Mouse (Mus musculus) right cerebral cortex, postnatal 36 days (tissue): Measurements from ENCODE around the gene Dok4.
"Not testable (repeated sequence)": the region's sequence is repeated elsewhere in the genome, so short reads cannot be mapped to it uniquely, and the experiment has no call there.

Experiments used
- DNase-seq, 2 experiments: peaks; one replicate each; pipeline ENCODE4 v3.0.0; 2022; ENCODE audit warnings: low spot score in 2 of 2, mixed read lengths in 1 of 2

Gene Dok4

DNA sequence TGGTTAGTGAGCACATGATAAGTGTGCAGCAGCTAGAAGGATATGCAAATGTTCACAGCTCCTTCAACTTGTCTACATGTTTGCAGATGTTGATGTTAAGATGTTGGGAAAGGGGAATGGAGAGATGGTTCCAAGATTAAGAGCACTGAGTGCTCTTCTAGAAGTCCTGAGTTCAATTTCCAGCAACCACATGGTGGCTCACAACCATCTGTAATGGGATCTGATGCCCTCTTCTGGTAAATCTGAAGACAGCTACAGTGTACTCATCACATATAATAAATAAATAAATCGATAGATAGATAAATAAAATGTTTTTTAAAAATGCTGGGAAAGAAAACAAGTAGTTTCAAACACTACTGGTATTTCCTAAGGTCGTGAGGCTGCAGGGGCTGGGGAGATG, 34.9 kb downstream of the Dok4 start:
- DNase-seq = no peak

DNA sequence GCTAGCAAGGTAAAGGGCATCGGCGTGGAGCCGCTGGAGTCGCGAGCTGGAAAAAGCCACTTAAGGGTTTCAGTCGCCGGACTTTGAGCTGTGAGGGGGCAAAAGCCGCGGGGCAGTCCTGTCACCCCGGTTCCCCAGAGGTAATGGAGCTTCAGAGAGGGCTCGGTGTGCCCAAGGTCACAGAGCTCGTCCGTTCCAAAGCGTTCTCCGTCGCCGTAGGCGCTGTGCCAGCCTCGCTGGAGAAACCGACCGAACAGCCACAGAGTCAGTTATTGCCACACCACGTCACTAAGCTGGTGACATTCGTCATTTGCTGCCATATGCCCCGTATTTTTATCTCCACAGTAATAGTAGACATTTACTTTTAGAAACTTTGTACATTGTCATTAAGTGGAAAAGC, 37.5 kb downstream of the Dok4 start:
- DNase-seq = peak; percentile 66 to 74

DNA sequence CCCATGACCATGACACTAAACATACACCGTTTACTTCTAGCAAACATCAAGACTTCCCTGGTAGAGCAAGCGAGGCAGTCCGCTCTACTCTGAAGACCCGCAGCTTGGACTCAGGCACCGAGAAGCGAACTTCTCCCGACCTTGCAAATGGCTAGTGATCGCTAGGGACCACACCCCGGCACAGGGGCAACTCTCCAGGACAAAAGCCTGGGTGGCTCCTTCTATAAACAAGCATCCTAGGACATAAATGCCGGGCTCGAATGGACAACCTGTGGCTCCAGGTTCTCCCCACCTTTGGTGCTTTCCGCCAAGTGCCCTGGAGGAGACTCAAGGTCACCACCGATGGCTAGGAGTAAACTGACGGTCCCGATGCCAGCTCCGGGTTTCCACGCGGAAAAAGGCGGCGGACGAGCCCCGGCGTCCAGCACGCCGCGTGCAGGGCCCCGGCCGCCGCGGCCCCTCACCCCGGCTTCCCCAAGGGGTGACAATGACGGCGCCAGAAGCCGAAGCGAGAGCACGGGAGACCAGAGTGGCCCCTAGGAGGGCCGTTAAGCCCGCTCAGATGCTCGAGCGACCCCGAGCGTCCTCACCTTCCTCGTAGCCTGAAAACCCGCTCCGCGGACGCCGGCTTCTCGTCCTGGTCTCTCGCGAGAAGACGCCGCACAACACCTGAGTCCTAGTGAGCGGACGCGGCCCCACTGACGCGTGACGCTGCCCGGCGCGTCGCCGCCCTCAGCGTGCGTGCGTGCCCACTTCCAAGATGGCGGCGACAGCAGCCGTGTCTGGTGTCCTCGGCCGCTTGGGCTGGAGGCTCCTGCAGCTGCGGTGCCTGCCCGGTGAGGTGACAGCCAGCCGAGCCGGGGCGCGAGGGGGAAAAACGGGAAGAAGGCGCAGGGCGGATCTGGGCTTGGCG, 38.2 kb downstream of the Dok4 start, which contains the start of the genes Coq9 and Ciapin1:
Gene Coq9 (plus strand): TSS at position 660 of the 913 bp plus-strand sequence.
Gene Ciapin1 (minus strand): TSS at position 697 of the 913 bp plus-strand sequence.
- peak; percentile 94 to 95 for DNase-seq

DNA sequence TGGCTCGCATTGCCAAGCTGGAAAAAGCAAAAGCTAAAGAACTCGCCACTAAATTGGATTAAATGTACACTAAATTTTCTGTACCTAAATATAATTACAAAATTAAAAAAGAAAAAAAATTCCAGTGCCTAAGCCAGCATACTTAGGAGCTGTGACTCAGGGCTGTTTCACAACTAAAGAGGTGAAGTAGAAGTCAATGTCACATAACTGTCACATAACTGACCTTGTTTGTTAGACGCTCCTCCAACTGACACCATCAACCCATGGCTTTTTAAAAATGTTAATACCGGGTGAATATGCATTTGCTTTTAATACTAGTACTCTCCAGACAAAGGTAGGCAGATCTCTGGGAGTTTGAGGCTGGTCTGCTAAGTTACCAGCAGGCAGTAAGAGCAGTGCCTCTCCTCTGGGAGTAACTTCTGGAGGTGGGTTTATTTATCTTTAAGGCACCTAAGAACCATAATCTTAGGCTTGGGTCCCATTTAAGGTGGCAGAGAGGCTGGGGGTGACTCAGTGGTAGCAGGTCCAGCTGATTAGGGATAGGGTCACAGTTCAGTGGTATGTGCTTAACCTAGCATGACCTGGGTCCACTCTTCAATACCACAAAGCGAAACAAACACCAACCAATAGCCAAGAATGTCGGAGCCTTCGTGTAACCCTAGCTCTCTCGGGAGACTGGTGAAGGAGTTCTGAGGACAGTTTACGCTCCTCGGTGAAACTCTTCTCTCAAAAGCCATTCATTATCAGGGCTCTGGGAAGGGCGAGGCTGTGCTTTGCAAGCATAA, 39.5 kb downstream of the Dok4 start:
- no peak for DNase-seq

DNA sequence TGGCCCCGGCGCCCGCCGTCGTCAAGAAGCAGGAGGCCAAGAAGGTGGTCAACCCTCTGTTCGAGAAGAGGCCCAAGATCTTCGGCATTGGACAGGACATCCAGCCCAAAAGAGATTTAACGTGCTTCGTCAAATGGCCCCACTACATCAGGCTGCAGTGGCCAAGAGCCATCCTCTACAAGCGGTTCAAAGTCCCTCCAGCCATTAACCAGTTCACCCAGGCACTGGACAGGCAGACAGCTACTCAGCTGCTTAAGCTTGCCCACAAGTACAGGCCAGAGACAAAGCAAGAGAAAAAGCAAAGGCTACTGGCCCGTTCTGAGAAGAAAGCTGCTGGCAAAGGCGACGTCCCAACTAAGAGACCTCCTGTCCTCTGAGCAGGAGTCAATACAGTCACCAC, 40.4 kb downstream of the Dok4 start:
- not testable (repeated sequence) for DNase-seq

DNA sequence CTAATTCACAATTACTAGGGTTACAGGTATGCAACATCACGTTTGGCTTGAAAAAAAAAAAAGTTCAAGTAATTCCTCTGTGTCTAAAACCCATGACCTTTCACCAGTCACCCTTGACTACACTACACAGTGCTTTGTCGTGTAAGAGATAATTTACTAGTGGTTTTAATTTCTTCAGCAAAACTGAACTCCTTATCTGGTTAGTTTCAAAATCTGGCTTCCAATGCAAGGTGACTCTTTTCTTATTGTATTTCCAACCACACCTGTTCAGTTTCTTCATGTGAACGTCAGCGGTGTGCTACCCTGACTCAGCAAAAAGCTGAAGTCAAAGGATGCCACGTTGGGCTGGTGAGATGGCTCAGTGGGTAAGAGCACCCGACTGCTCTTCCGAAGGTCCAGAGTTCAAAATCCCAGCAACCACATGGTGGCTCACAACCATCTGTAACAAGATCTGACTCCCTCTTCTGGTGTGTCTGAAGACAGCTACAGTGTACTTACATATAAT, 42.2 kb downstream of the Dok4 start:
- DNase-seq = not testable (repeated sequence)

DNA sequence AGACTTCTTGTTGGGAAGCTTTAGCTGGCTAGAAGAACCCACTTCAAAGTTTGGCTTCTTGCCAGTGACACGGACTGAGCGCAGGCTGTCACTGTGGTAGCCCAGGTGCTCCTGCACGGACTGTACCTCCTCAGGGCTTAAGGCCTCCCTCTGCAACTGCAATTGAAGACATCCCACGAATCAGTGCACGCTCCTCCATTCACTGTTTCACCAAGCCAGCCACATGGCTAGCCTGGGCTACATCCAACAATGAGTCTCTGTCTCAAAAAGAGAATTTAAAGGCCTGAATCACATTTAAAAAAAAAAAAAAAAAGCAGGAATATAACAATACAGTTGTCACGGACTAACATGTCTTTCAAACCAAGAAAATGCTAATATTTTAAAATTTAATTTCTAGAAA, 47.8 kb downstream of the Dok4 start:
- DNase-seq = no peak

DNA sequence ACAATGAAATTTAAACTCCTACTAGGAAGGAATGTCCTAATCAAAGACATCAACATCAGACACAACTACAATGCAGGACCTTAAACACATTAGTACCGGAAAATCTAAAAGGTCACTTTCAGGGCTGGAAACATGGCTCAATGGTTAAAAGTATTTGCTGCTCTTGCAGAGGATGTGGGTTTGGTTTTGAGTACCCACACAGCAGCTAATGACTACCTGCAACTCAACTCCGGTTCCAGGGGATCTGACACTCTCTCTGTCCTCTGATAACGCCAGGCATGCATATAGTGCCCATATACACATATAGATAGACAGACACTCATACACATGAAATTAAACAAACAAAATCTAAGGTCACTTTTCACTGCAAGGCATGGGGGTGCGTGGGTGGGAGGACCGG, 49.9 kb downstream of the Dok4 start:
- no peak for DNase-seq

DNA sequence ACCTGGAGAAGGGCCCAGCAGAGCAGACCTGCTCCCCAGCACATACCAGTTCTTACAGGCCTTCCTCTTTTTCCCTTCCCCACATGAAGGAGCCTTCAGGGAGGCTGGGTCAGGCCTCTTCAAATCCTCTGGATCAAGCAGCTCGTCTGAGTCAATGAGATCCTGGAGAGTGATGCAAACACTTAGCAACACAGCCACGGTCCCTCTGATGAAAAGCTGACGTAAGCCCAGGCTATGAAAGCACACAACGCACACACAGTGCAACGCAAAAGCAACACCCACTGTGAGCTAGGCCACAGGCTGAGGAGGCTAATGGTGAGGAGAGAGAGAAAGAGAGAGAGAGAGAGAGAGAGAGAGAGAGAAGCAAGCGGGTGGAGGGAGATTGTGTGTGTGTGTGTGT, 51.0 kb downstream of the Dok4 start:
- DNase-seq = no peak

DNA sequence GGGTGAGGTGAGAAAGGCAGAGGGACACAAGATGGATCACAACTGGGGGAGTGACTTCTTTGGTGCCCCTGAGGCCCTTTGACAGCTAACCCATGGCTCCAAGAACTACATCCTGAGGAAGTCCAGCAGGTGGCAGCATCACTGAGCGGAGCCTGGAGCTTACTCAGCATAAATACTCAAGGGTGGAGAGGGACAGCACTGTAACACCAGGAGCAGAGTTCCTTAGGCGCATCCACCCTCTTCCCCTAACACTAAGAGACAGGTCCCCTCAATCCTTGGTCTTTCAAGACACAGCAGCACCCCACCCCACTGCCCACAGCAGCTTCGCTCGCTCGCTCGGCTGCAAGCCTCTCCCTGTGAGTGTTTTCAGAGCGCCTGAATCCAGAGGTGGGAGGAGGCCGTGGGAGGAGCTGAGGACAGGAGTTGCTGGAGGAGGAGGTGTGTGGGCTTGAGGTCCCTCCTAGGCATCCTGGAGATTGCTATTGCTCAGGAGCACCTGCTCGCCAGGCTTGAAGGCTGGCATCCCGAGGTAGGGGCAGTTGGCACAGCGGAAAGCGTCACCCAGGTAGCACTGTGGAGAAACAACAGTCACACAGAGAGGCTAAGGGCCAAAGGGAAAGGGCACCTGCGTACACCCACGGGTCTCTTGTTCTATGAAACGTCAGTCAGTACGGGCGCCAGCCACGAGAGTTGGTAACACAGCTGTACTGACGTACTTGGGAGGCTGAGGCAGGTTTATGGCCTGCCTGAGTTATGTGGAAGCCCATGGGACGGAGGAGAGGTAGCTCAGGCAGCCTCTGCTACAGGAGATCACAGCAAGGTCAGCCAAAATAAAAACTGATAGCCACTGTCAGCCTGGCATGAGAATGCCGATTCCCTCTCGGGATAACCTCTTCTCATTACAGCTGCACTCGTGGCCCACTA, 53.2 kb downstream of the Dok4 start:
- no peak for DNase-seq

DNA sequence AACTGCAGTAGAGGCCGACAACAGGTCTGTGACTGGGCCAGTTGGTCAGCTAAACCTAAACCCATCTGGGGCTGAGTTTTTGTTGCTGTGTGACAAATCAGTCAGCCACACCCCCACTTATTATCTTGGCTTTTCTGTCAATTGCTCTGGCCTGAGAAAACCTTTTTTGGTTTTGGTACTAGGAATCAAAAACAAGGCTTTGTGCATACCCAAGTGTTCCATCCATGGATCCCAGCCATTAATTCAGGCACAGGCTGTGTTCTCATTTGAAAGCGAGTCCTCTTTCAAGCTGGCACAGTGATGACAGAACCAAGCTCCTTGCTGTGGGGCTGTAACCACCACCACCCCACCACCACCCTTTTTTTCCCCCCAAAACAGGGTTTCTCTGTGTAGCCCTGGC, 54.7 kb downstream of the Dok4 start:
- DNase-seq = no peak

DNA sequence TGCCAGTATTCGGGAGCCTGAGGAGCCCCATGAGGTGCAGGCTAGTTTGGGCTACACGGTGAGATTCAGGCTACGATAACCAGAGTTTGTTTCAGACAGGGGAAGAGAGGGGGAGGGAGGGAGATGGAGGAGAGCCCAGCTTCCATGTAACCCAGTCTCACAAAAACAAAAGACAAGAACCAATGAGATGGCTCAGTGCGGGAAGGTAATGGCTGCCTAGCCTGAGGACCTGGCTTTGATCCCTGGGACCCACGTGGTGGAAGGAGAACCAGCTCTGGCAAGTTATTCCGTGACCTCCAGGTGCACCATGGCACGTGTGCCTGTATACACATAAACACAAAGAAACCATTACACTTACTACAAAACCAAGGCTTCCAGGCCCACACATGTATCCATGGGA, 55.6 kb downstream of the Dok4 start:
- no peak for DNase-seq

DNA sequence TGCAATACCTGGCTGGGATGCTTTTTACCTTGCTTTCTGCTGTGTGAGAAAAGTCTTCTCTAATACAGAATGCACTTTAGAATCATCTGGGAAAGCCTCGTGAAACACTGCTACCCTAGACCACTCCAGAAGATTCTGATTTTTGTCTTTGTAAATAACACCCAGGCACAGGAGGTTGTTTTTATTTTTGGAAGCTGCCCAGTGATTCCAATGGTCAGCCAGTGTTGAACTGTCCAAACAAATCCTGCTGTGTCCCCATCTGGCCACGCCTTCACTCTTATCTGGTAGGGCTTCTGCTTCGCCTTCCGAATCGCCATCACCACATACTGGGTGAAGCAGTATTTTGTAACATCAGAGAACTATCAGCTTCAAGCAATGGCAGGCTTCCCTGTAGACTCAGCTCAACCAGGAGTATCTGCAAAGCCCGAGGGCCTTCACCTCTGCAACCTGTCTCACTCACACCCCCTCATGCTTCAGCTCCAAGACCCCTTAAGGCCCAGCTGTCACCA, 56.4 kb downstream of the Dok4 start:
- DNase-seq = no peak

DNA sequence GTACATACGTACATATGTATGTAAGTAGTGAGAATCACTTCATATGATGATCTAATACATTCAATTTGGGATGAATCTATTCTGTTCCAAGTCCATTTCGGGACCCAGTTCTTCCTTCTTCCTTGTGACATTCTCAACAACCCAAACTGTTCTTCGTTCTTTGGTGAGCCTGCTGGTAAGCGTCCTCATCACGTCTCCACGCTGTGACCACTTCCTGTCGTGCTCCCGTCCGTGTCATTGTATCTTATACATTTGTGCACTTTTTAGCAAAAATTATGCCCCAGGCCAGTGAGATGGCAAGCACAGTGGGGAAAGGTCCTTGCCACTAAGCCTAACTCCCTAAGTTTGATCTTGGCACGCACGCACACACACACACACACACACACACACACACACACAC, 58.2 kb downstream of the Dok4 start:
- DNase-seq = no peak

DNA sequence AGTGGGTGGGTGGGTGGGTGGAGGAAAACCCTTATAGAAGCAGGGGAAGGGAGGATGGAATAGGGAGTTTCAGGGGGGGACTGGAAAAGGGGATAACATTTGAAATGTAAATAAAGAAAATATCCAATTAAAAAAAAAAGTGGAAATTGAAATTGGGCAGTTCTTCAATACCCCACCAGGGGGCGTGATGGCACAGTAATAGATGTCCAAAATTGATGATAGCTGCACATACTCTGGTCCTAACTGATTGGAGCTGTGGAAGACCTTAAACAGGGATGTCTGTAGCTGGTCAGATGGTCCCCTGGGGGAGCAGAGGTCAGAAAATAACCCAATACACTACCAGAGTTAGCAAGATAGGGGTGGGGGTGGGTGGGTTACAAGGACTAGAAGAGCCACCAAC, 61.6 kb downstream of the Dok4 start:
- DNase-seq = no peak
